Mouse (Mus musculus) CH12.LX (cell line): ENCODE data around the gene Fam214b. TPM values are rescaled to one million over a fixed set of nuclear protein-coding genes. Genes with fewer than 3 reads are reported as not detected.

ENCODE experiments used
- DNase-seq: peaks from one replicate; pipeline ENCODE4 v3.0.0-alpha.2; 2013; ENCODE audit errors: extremely low read depth
- H3K27ac ChIP-seq: 2 replicates; pipeline ENCODE4 v1.5.1; 2012; ENCODE audit warnings: low read depth, mild to moderate bottlenecking, control low read depth, moderate library complexity; ENCODE audit not compliant: insufficient read depth
- H3K27me3 ChIP-seq: replicated peaks from 2 replicates; pipeline ENCODE3; 2012; ENCODE audit warnings: inconsistent platforms
- H3K36me3 ChIP-seq, 2 experiments: replicated peaks in 1 of 2; 2 replicates each; pipeline versions ENCODE3 to v1.6.1; 2012; ENCODE audit warnings: inconsistent platforms in 1 of 2, low read length in 1 of 2, mild to moderate bottlenecking in 1 of 2, mixed read lengths in 1 of 2, moderate library complexity in 1 of 2; ENCODE audit not compliant: control insufficient read depth in 1 of 2, insufficient read depth in 1 of 2
- H3K4me1 ChIP-seq, 2 experiments: 2 replicates each; pipeline ENCODE4 v1.6.1; 2012; ENCODE audit warnings: inconsistent platforms in 1 of 2, moderate library complexity in 1 of 2; ENCODE audit not compliant: insufficient read depth in 2 of 2, control insufficient read depth in 1 of 2
- H3K4me2 ChIP-seq: 2 replicates; pipeline ENCODE4 v1.6.1; 2012; ENCODE audit warnings: low read depth, mild to moderate bottlenecking, control low read depth; ENCODE audit not compliant: poor library complexity, insufficient read depth, severe bottlenecking
- H3K4me3 ChIP-seq, 3 experiments: fragments of 150-350 bp in 1 of 3; sonication (generic) in 1 of 3; replicated peaks in 1 of 3; 2 replicates each; pipeline versions ENCODE3 to v1.5.1; 2011 to 2012; ENCODE audit warnings: low read depth in 2 of 3, low read length in 2 of 3, mild to moderate bottlenecking in 2 of 3, moderate library complexity in 2 of 3, control low read depth in 1 of 3, improper control_type of control experiment in 1 of 3, inconsistent platforms in 1 of 3, mixed read lengths in 1 of 3; ENCODE audit not compliant: poor library complexity in 1 of 3
- H3K79me2 ChIP-seq: replicated peaks from 2 replicates; pipeline ENCODE4 v1.6.1; 2012; ENCODE audit warnings: mild to moderate bottlenecking, moderate library complexity; ENCODE audit not compliant: control insufficient read depth, poor library complexity, insufficient read depth, severe bottlenecking; ENCODE audit errors: extremely low read depth
- H3K9ac ChIP-seq: 2 replicates; pipeline ENCODE4 v1.6.1; 2012; ENCODE audit warnings: low read depth, mild to moderate bottlenecking, control low read depth, moderate library complexity; ENCODE audit not compliant: insufficient read depth
- H3K9me3 ChIP-seq: replicated peaks from 2 replicates; pipeline ENCODE3; 2012; ENCODE audit warnings: low read length, inconsistent platforms, mixed read lengths
- CHD2 ChIP-seq: IDR thresholded peaks from 2 replicates; pipeline ENCODE4 v1.6.1; 2011; ENCODE audit warnings: low read length, improper control_type of control experiment
- CTCF ChIP-seq, 2 experiments: IDR thresholded peaks in 1 of 2; conservative IDR thresholded peaks in 1 of 2; 2 replicates each; pipeline ENCODE4 v1.5.1; 2011 to 2012; ENCODE audit warnings: low read depth in 2 of 2, low read length in 2 of 2, improper control_type of control experiment in 1 of 2, inconsistent platforms in 1 of 2, mild to moderate bottlenecking in 1 of 2, moderate library complexity in 1 of 2
- ELF1 ChIP-seq: IDR thresholded peaks from 2 replicates; pipeline ENCODE4 v1.6.1; 2014; ENCODE audit warnings: low read depth, mild to moderate bottlenecking, inconsistent platforms, low read length, improper control_type of control experiment
- ETS1 ChIP-seq: conservative IDR thresholded peaks from 2 replicates; pipeline ENCODE4 v1.6.1; 2012; ENCODE audit warnings: low read depth, mild to moderate bottlenecking, inconsistent platforms, low read length, improper control_type of control experiment, moderate library complexity
- GABPA ChIP-seq: IDR thresholded peaks from 2 replicates; pipeline ENCODE4 v1.6.1; 2012; ENCODE audit warnings: low read depth, low read length, improper control_type of control experiment, inconsistent platforms; ENCODE audit not compliant: insufficient replicate concordance
- HCFC1 ChIP-seq: IDR thresholded peaks from 2 replicates; pipeline ENCODE4 v1.6.1; 2012; ENCODE audit warnings: low read depth, mild to moderate bottlenecking, inconsistent platforms, low read length, improper control_type of control experiment
- IRF4 ChIP-seq: IDR thresholded peaks from 2 replicates; pipeline ENCODE4 v1.6.1; 2014; ENCODE audit warnings: low read depth, mild to moderate bottlenecking, inconsistent platforms, low read length, improper control_type of control experiment
- JUND ChIP-seq: conservative IDR thresholded peaks from 2 replicates; pipeline ENCODE4 v1.6.1; 2011; ENCODE audit warnings: low read depth, low read length, improper control_type of control experiment
- KAT2A ChIP-seq: IDR thresholded peaks from 2 replicates; pipeline ENCODE4 v1.6.1; 2012; ENCODE audit warnings: low read length, improper control_type of control experiment, inconsistent platforms; ENCODE audit not compliant: insufficient replicate concordance
- MAFK ChIP-seq: IDR thresholded peaks from 2 replicates; pipeline ENCODE4 v1.6.1; 2011; ENCODE audit warnings: low read length, improper control_type of control experiment; ENCODE audit not compliant: insufficient replicate concordance
- MAZ ChIP-seq: IDR thresholded peaks from 2 replicates; pipeline ENCODE4 v1.6.1; 2012; ENCODE audit warnings: low read depth, mild to moderate bottlenecking, inconsistent platforms, low read length, improper control_type of control experiment, moderate library complexity
- MEF2A ChIP-seq: IDR thresholded peaks from 2 replicates; pipeline ENCODE4 v1.6.1; 2014; ENCODE audit warnings: low read depth, mild to moderate bottlenecking, inconsistent platforms, low read length, improper control_type of control experiment, borderline replicate concordance
- MXI1 ChIP-seq: IDR thresholded peaks from 2 replicates; pipeline ENCODE4 v1.6.1; 2011; ENCODE audit warnings: mild to moderate bottlenecking, low read depth, low read length, improper control_type of control experiment
- MYC ChIP-seq: IDR thresholded peaks from 2 replicates; pipeline ENCODE4 v1.6.1; 2011; ENCODE audit warnings: low read depth, mild to moderate bottlenecking, improper control_type of control experiment, low read length
- NELFE ChIP-seq: IDR thresholded peaks from 2 replicates; pipeline ENCODE4 v1.6.1; 2011; ENCODE audit warnings: low read depth, low read length, improper control_type of control experiment
- PAX5 ChIP-seq: IDR thresholded peaks from 2 replicates; pipeline ENCODE4 v1.6.1; 2012; ENCODE audit warnings: low read length, inconsistent platforms, mixed read lengths
- POLR2A ChIP-seq: IDR thresholded peaks from 2 replicates; pipeline ENCODE4 v1.6.1; 2011; ENCODE audit warnings: low read depth, mild to moderate bottlenecking, improper control_type of control experiment, low read length
- RAD21 ChIP-seq: IDR thresholded peaks from 2 replicates; pipeline ENCODE4 v1.6.1; 2011; ENCODE audit warnings: low read depth, mild to moderate bottlenecking, low read length, improper control_type of control experiment, moderate library complexity
- RCOR1 ChIP-seq: conservative IDR thresholded peaks from 2 replicates; pipeline ENCODE4 v1.6.1; 2012; ENCODE audit warnings: low read depth, mild to moderate bottlenecking, inconsistent platforms, low read length, improper control_type of control experiment
- SIN3A ChIP-seq: IDR thresholded peaks from 2 replicates; pipeline ENCODE4 v1.6.1; 2012; ENCODE audit warnings: low read length, improper control_type of control experiment, inconsistent platforms
- TBP ChIP-seq: conservative IDR thresholded peaks from 2 replicates; pipeline ENCODE4 v1.6.1; 2011; ENCODE audit warnings: low read depth, low read length, improper control_type of control experiment
- TCF12 ChIP-seq: IDR thresholded peaks from 2 replicates; pipeline ENCODE4 v1.6.1; 2014; ENCODE audit warnings: low read depth, mild to moderate bottlenecking, inconsistent platforms, low read length, improper control_type of control experiment
- UBTF ChIP-seq: IDR thresholded peaks from 2 replicates; pipeline ENCODE4 v1.6.1; 2012; ENCODE audit warnings: low read depth, mild to moderate bottlenecking, inconsistent platforms, low read length, improper control_type of control experiment, moderate library complexity
- USF1 ChIP-seq: IDR thresholded peaks from 2 replicates; pipeline ENCODE4 v1.6.1; 2014; ENCODE audit warnings: low read depth, mild to moderate bottlenecking, inconsistent platforms, low read length, improper control_type of control experiment
- USF2 ChIP-seq: conservative IDR thresholded peaks from 2 replicates; pipeline ENCODE4 v1.6.1; 2011; ENCODE audit warnings: low read depth, low read length, improper control_type of control experiment
- ZC3H11A ChIP-seq: IDR thresholded peaks from 2 replicates; pipeline ENCODE4 v1.6.1; 2012; ENCODE audit warnings: low read depth, mild to moderate bottlenecking, inconsistent platforms, low read length, improper control_type of control experiment
- ZMIZ1 ChIP-seq: IDR thresholded peaks from 2 replicates; pipeline ENCODE4 v1.6.1; 2012; ENCODE audit warnings: low read depth, mild to moderate bottlenecking, inconsistent platforms, low read length, improper control_type of control experiment
- dilution Hi-C: fragments of 300-500 bp; cut with MboI; formaldehyde crosslinking; loops from 2 replicates; pipeline ENCODE4 v1.14.3; 2020; ENCODE audit warnings: low sequenced_read_pairs; ENCODE audit not compliant: extremely low pct_unique_long_range_greater_than_20kb, extremely low pct_ligation_motif_present
- in situ Hi-C: fragments of 300-500 bp; cut with MboI; formaldehyde crosslinking; loops from 3 replicates; pipeline ENCODE4 v1.14.3; 2019; ENCODE audit warnings: low sequenced_read_pairs, low pct_ligation_motif_present, low pct_unique_long_range_greater_than_20kb, mixed read lengths
- polyA plus RNA-seq: library from polyadenylated mRNA; unstranded; fragments of >175 nt; gene quantifications from 2 replicates; pipeline ENCODE4 v1.2.1, GENCODE M21; 2012; ENCODE audit warnings: low read depth; ENCODE audit not compliant: insufficient read length
- total RNA-seq, 2 experiments: library from RNA; depleted of rRNA; stranded (reverse); fragments of 300-350 nt in 1 of 2; fragments of >200 nt in 1 of 2; gene quantifications; 2 replicates each; pipeline ENCODE4 v1.2.3; 2012 to 2014

Fam214b gene
- total and polyA plus RNA-seq, 3 experiments, result 1.7 to 4.7 (median 3.3) TPM

GRCm38 (mm10) chr4:43032501-43032900 is 13.5 kb downstream of the Fam214b start:
- Histone ChIP-seq H3K9me3 (no peaks in the 10 kb centered on the region), H3K27me3 (no peaks in the 10 kb centered on the region), H3K27ac (no peak overlapping the region), H3K36me3 (peaks cover 17 to 71% of the 10 kb centered on the region in 2 experiments), H3K4me1 (peaks cover 5 to 35% of the 10 kb centered on the region in 2 experiments; a peak in 3 of 4 replicates), H3K9ac (no peak overlapping the region), H3K4me2 (no peak overlapping the region), H3K79me2 (peaks cover 11% of the 10 kb centered on the region), H3K4me3 (no peak overlapping the region)
- DNase-seq, result no peak
- dilution Hi-C loops, result no loop called here
- in situ Hi-C loops, result no loop called here
- TF ChIP-seq UBTF, result no peak
- no peak for TF ChIP-seq ZMIZ1
- TF ChIP-seq PAX5, result no peak
- no peak for TF ChIP-seq CHD2
- no peak for TF ChIP-seq HCFC1
- TF ChIP-seq JUND, result no peak
- no peak for TF ChIP-seq POLR2A
- TF ChIP-seq USF2, result no peak
- TF ChIP-seq CTCF (conservative IDR thresholded peaks at IDR 0.05 in 1 of 2, IDR thresholded peaks at IDR 0.05 in 1 of 2; ENCODE audit: low read depth in 2 of 2, low read length in 2 of 2), result no peak
- TF ChIP-seq TBP, result no peak
- no peak for TF ChIP-seq RCOR1
- no peak for TF ChIP-seq MXI1
- no peak for TF ChIP-seq USF1
- TF ChIP-seq MYC, result no peak

- dilution Hi-C loops, result no loop called here
- H3K9ac ChIP-seq, result peak within 1 kb of the TSS; percentile 95
- TF ChIP-seq HCFC1, result peak; percentile 94
- TF ChIP-seq IRF4, result peak; percentile 59; the same call in 1 of the 2 replicates
- TF ChIP-seq CHD2, result no peak
- TF ChIP-seq NELFE, result peak; percentile 76
- peak; percentile 64 for TF ChIP-seq MXI1
- TF ChIP-seq MAFK, result no peak
- peak; percentile 87 for TF ChIP-seq TBP
- no peak for TF ChIP-seq ZC3H11A
- peak; percentile 88 for TF ChIP-seq POLR2A
- TF ChIP-seq KAT2A, result peak; percentile 93; the same call in 1 of the 2 replicates
- TF ChIP-seq MEF2A, result peak; percentile 64; the same call in 1 of the 2 replicates
- TF ChIP-seq RAD21, result no peak
- TF ChIP-seq MYC, result peak; percentile 35; the same call in 1 of the 2 replicates
- TF ChIP-seq MAZ, result peak; percentile 69; the same call in 1 of the 2 replicates
- peak; percentile 78 for TF ChIP-seq ELF1
- TF ChIP-seq ETS1, result peak; percentile 15
- TF ChIP-seq TCF12, result peak; percentile 83
- no peak for TF ChIP-seq USF2
- peak; percentile 93 for TF ChIP-seq SIN3A
- peak; percentile 75; the same call in 1 of the 2 replicates for TF ChIP-seq GABPA
- no peak; the same call in 1 of the 2 replicates for TF ChIP-seq JUND
- TF ChIP-seq CTCF (conservative IDR thresholded peaks at IDR 0.05 in 1 of 2, IDR thresholded peaks at IDR 0.05 in 1 of 2; ENCODE audit: low read depth in 2 of 2, low read length in 2 of 2), result peak in 1 of 2 experiments; percentile 45; a peak in 2 of 4 replicates
- TF ChIP-seq, all 38 proteins: peak for 16
- Histone ChIP-seq H3K79me2 (peaks cover 11% of the 10 kb centered on the region), H3K4me1 (peaks cover 5 to 25% of the 10 kb centered on the region in 2 experiments; a peak in 3 of 4 replicates), H3K36me3 (peaks cover 26 to 75% of the 10 kb centered on the region in 2 experiments), H3K27me3 (no peaks in the 10 kb centered on the region), H3K4me2 (peak within 1 kb of the TSS; percentile 58), H3K9me3 (no peaks in the 10 kb centered on the region), H3K4me3 (peak within 1 kb of the TSS; percentile 72 to 92 (median 84)), H3K27ac (peak within 1 kb of the TSS; percentile 7; the same call in 1 of the 2 replicates)
- in situ Hi-C loops, result no loop called here
- peak; percentile 94 for DNase-seq
Observed at GRCm38 (mm10) chr4:43031237-43031995, 14.6 kb downstream of the Fam214b start, which contains the start of gene Stoml2. TSS of gene Stoml2 (minus strand) at chr4:43031710.
